Mouse (Mus musculus): Measurements from ENCODE around the gene Ppp1r13l.

- TF ChIP-seq NRF1 (IDR thresholded peaks at IDR 0.05; ENCODE audit: insufficient read depth, low read depth, low read length, poor library complexity, severe bottlenecking), result peak; percentile 91
- TF ChIP-seq ZMIZ1 (IDR thresholded peaks at IDR 0.05; ENCODE audit: low read depth, low read length), result peak; percentile 26; the same call in 1 of the 2 replicates
- TF ChIP-seq CTCF (IDR thresholded peaks at IDR 0.05 in 2 of 3, conservative IDR thresholded peaks at IDR 0.05 in 1 of 3; ENCODE audit: control insufficient read depth in 1 of 3, insufficient read depth in 1 of 3, low read depth in 2 of 3, low read length in 3 of 3, poor library complexity in 1 of 3, severe bottlenecking in 1 of 3), result no peak
- TF ChIP-seq POLR2A (IDR thresholded peaks at IDR 0.05; ENCODE audit: control insufficient read depth in 1 of 2, insufficient read depth in 1 of 2, low read depth in 1 of 2, low read length in 2 of 2, poor library complexity in 1 of 2), result peak; percentile 62 to 74
- TF ChIP-seq JUND (IDR thresholded peaks at IDR 0.05; ENCODE audit: low read depth, low read length), result no peak
- TF ChIP-seq GABPA (IDR thresholded peaks at IDR 0.05; ENCODE audit: low read depth, low read length), result no peak
- TF ChIP-seq ETS1 (IDR thresholded peaks at IDR 0.05; ENCODE audit: low read depth, low read length), result no peak
- no peak for TF ChIP-seq CHD1 (IDR thresholded peaks at IDR 0.05; ENCODE audit: low read depth, low read length)
- no peak for TF ChIP-seq GATA1 (IDR thresholded peaks at IDR 0.05; ENCODE audit: low read depth, low read length)
- 0 out of 2 replicates have a peak, but pooled peaks have one; percentile 56 for TF ChIP-seq MYC (IDR thresholded peaks at IDR 0.05; ENCODE audit: low read depth, low read length)
- TF ChIP-seq KAT2A (conservative IDR thresholded peaks at IDR 0.05; ENCODE audit: low read depth, low read length), result no peak; the same call in 1 of the 2 replicates
- peak; percentile 66; the same call in 1 of the 2 replicates for TF ChIP-seq NELFE (IDR thresholded peaks at IDR 0.05; ENCODE audit: low read depth, low read length)
- TF ChIP-seq EP300 (IDR thresholded peaks at IDR 0.05; ENCODE audit: low read depth in 1 of 2, low read length in 2 of 2), result 0 out of 4 replicates have a peak, but pooled peaks of 1 of the 2 experiments have one; percentile 11
These were observed 22.0 kb downstream of the Ppp1r13l start, which contains the start of gene Ercc2 for GRCm38 (mm10) chr7:19381377-19382165.

All from MEL (cell line).